Mouse (Mus musculus): ENCODE data around the gene Gucy2d. TPM values are rescaled to one million over a fixed set of nuclear protein-coding genes. Genes with fewer than 3 reads are reported as not detected.

Gene Gucy2d
- polyA plus RNA-seq, 2 experiments: not detected

GRCm38 (mm10) chr7:98477153-98477552, 36.9 kb downstream of the Gucy2d start:
- ATAC-seq (ENCODE audit: low FRiP score, low read depth): no peak
- H3K27me3 ChIP-seq (ENCODE audit: control insufficient read depth, insufficient read depth, low read length): no peaks in the 10 kb centered on the region
- no peaks in the 10 kb centered on the region for H3K36me3 ChIP-seq (ENCODE audit: control insufficient read depth, insufficient read depth, low read length)
- peaks cover 3% of the 10 kb centered on the region; the same call in 1 of the 2 replicates for H3K4me1 ChIP-seq (ENCODE audit: control insufficient read depth, insufficient read depth, low read length)
- no peak overlapping the region for H3K4me3 ChIP-seq (replicated peaks; ENCODE audit: low read length)
- no peak overlapping the region for H3K27ac ChIP-seq (replicated peaks; ENCODE audit: low read depth, low read length)
- H3K9me3 ChIP-seq (ENCODE audit: control insufficient read depth, low read length): no peaks in the 10 kb centered on the region
- DNase-seq (ENCODE audit: low spot score): no peak
- no peak for TF ChIP-seq POLR2A (IDR thresholded peaks at IDR 0.05; ENCODE audit: borderline replicate concordance, extremely low read depth, insufficient read depth, insufficient read length)
- no peak overlapping the region for H3K9ac ChIP-seq (ENCODE audit: low read depth, low read length, severe bottlenecking)
- H3K4me2 ChIP-seq (replicated peaks; ENCODE audit: low read depth, low read length, severe bottlenecking): no peak overlapping the region
- WGBS: 71% methylated on average over 4 of the region's 4 CpGs

GRCm38 (mm10) chr7:98480481-98480880, 40.3 kb downstream of the Gucy2d start:
- no peaks in the 10 kb centered on the region for H3K9me3 ChIP-seq (ENCODE audit: control insufficient read depth, low read length)
- 91% methylated on average over 1 of the region's 1 CpGs for WGBS
- no peak overlapping the region for H3K4me3 ChIP-seq (replicated peaks; ENCODE audit: low read length)
- DNase-seq (ENCODE audit: low spot score) (no peak), ATAC-seq (ENCODE audit: low FRiP score, low read depth) (no peak)
- H3K27me3 ChIP-seq (ENCODE audit: control insufficient read depth, insufficient read depth, low read length): no peaks in the 10 kb centered on the region
- no peaks in the 10 kb centered on the region for H3K36me3 ChIP-seq (ENCODE audit: control insufficient read depth, insufficient read depth, low read length)
- no peak for TF ChIP-seq POLR2A (IDR thresholded peaks at IDR 0.05; ENCODE audit: borderline replicate concordance, extremely low read depth, insufficient read depth, insufficient read length)
- peaks cover 12% of the 10 kb centered on the region for H3K4me1 ChIP-seq (ENCODE audit: control insufficient read depth, insufficient read depth, low read length)
- H3K4me2 ChIP-seq (replicated peaks; ENCODE audit: low read depth, low read length, severe bottlenecking): no peak overlapping the region
- H3K9ac ChIP-seq (ENCODE audit: low read depth, low read length, severe bottlenecking): no peak overlapping the region
- no peak overlapping the region for H3K27ac ChIP-seq (replicated peaks; ENCODE audit: low read depth, low read length)

DNA sequence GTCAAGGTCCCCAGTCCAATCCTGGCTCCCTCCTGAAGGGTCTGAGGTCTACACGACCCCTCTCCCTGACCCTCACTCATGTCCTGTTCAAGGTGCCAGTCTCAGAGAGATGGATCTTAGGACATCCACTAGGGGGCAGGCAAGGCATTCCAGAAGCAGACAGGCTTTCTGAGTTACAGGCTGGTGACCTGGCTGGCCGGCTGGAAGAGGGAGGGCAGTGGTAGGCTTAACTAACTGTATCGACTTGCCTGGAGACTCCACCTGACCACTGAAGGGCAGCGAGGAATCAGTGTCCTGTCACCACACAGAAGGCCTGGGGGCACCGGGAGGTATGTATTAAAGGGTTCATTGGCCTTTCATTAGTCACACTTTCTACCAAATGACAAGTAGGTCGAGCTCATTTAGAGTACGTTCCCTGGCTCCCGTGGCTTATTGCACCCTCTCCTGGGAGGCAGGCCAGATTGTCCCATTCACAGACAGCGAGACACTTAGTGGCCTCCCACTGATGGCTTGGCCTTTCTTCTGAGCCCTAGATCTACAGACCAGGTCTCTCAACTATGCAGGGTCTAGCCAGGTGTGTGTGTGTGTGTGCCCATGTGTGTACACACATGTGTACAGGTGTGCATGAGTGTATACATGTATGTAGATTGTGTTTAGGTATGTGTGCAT, 41.0 kb downstream of the Gucy2d start:
- Histone ChIP-seq H3K9ac (ENCODE audit: low read depth, low read length, severe bottlenecking) (no peak overlapping the region), H3K36me3 (ENCODE audit: control insufficient read depth, insufficient read depth, low read length) (no peaks in the 10 kb centered on the region), H3K27me3 (ENCODE audit: control insufficient read depth, insufficient read depth, low read length) (no peaks in the 10 kb centered on the region), H3K4me2 (replicated peaks; ENCODE audit: low read depth, low read length, severe bottlenecking) (no peak overlapping the region), H3K27ac (replicated peaks; ENCODE audit: low read depth, low read length) (no peak overlapping the region), H3K4me3 (replicated peaks; ENCODE audit: low read length) (no peak overlapping the region), H3K4me1 (ENCODE audit: control insufficient read depth, insufficient read depth, low read length) (peaks cover 12% of the 10 kb centered on the region), H3K9me3 (ENCODE audit: control insufficient read depth, low read length) (no peaks in the 10 kb centered on the region)
- DNase-seq (ENCODE audit: low spot score) (peak; percentile 78), ATAC-seq (ENCODE audit: low FRiP score, low read depth) (peak; percentile 59; the same call in 1 of the 2 replicates)
- 21% methylated on average over 9 of the region's 9 CpGs for WGBS
- no peak for TF ChIP-seq POLR2A (IDR thresholded peaks at IDR 0.05; ENCODE audit: borderline replicate concordance, extremely low read depth, insufficient read depth, insufficient read length)

- Histone ChIP-seq H3K9ac (ENCODE audit: low read depth, low read length, severe bottlenecking) (no peak overlapping the region), H3K36me3 (ENCODE audit: control insufficient read depth, insufficient read depth, low read length) (no peaks in the 10 kb centered on the region), H3K27me3 (ENCODE audit: control insufficient read depth, insufficient read depth, low read length) (no peaks in the 10 kb centered on the region), H3K27ac (replicated peaks; ENCODE audit: low read depth, low read length) (no peak overlapping the region; the same call in 1 of the 2 replicates), H3K4me1 (ENCODE audit: control insufficient read depth, insufficient read depth, low read length) (peaks cover 12% of the 10 kb centered on the region), H3K9me3 (ENCODE audit: control insufficient read depth, low read length) (no peaks in the 10 kb centered on the region), H3K4me2 (replicated peaks; ENCODE audit: low read depth, low read length, severe bottlenecking) (no peak overlapping the region), H3K4me3 (replicated peaks; ENCODE audit: low read length) (no peak overlapping the region)
- DNase-seq (ENCODE audit: low spot score): no peak
- WGBS: 81% methylated on average over 8 of the region's 8 CpGs
- TF ChIP-seq POLR2A (IDR thresholded peaks at IDR 0.05; ENCODE audit: borderline replicate concordance, extremely low read depth, insufficient read depth, insufficient read length): no peak
- no peak for ATAC-seq (ENCODE audit: low FRiP score, low read depth)
Measured at GRCm38 (mm10) chr7:98481861-98482260, 41.6 kb downstream of the Gucy2d start.

DNA sequence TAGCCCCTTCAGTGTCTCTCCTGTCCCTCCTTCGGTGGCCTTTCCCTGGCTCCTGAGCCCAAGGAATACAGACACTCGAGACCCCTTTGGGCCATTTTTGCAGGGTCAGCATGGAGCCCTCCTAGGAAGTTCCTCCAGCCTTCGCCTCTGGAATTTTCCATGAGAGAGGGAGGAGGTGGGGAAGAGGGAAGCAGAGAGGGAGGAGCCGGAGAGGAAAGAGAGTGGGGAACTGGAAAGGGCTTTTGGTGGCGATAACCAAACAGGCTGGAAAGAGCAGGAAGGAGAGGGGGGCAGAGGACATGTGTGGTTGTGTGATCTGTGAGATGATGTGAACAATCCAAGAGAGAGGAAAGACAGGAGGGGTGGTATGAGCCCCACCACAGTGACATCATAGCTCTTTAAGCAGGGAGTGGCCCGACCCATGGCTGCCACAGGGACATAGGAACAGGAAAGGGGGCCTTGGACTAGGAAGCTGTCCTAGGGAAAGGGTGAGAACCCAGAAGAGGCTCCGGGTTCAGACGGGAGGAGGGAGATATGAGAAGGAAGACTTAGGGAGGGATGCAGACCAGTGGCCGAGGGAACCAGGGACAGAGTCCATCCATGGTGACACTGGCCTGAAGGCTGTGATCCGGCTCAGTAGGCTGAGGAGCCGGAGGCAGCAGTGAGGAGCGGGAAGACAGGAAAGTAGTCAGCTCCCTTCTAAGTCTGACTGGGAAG, 42.5 kb downstream of the Gucy2d start:
- Histone ChIP-seq H3K4me3 (replicated peaks; ENCODE audit: low read length) (no peak overlapping the region), H3K27ac (replicated peaks; ENCODE audit: low read depth, low read length) (peak overlapping the region; percentile 56), H3K9me3 (ENCODE audit: control insufficient read depth, low read length) (no peaks in the 10 kb centered on the region), H3K4me1 (ENCODE audit: control insufficient read depth, insufficient read depth, low read length) (peaks cover 12% of the 10 kb centered on the region), H3K9ac (ENCODE audit: low read depth, low read length, severe bottlenecking) (0 out of 2 replicates have a peak overlapping the region, but pooled peaks have one; percentile 9), H3K4me2 (replicated peaks; ENCODE audit: low read depth, low read length, severe bottlenecking) (no peak overlapping the region), H3K36me3 (ENCODE audit: control insufficient read depth, insufficient read depth, low read length) (no peaks in the 10 kb centered on the region), H3K27me3 (ENCODE audit: control insufficient read depth, insufficient read depth, low read length) (no peaks in the 10 kb centered on the region)
- no peak for ATAC-seq (ENCODE audit: low FRiP score, low read depth)
- TF ChIP-seq POLR2A (IDR thresholded peaks at IDR 0.05; ENCODE audit: borderline replicate concordance, extremely low read depth, insufficient read depth, insufficient read length): no peak
- DNase-seq (ENCODE audit: low spot score): no peak
- 48% methylated on average over 12 of the region's 12 CpGs for WGBS
